Mouse (Mus musculus) liver, embryonic 14.5 days (tissue): Measurements from ENCODE around the gene Gpr4. TPM values are rescaled to one million over a fixed set of nuclear protein-coding genes. Genes with fewer than 3 reads are reported as not detected.
A peak's percentile ranks its signal among the peaks of the same experiment; 100 is the strongest.

ENCODE experiments used
- ATAC-seq: fragments of 200-750 bp; cut with Nextera tagmentation; 2 replicates; pipeline ENCODE4 v1.8.0; 2017; ENCODE audit warnings: moderate number of reproducible peaks, mild to moderate bottlenecking, moderate library complexity; ENCODE audit not compliant: insufficient read depth
- DNase-seq, 3 experiments: peaks; one replicate each; pipeline ENCODE4 v3.0.0-alpha.2; 2012 to 2013; ENCODE audit warnings: low read depth in 3 of 3, low spot score in 3 of 3
- H3K27ac ChIP-seq: fragments of 300-500 bp; sonication (generic); 2 replicates; pipeline ENCODE4 v1.5.1; 2014; ENCODE audit warnings: moderate library complexity, mild to moderate bottlenecking, control low read depth, inconsistent platforms
- H3K27me3 ChIP-seq: fragments of 300-500 bp; sonication (generic); 2 replicates; pipeline ENCODE4 v1.6.1; 2014; ENCODE audit warnings: mild to moderate bottlenecking, low read length, moderate library complexity; ENCODE audit not compliant: control insufficient read depth, insufficient read depth
- H3K36me3 ChIP-seq: fragments of 300-500 bp; sonication (generic); replicated peaks from 2 replicates; pipeline ENCODE4 v1.6.1; 2014; ENCODE audit warnings: low read depth; ENCODE audit not compliant: control insufficient read depth, insufficient read depth
- H3K4me1 ChIP-seq, 2 experiments: fragments of 200-500 bp in 1 of 2; fragments of 300-500 bp in 1 of 2; sonication (generic) in 1 of 2; replicated peaks; 2 replicates each; pipeline ENCODE4 v1.6.1; 2012 to 2014; ENCODE audit warnings: antibody characterized with exemption in 1 of 2, inconsistent platforms in 1 of 2, low read length in 1 of 2; ENCODE audit not compliant: control insufficient read depth in 2 of 2, insufficient read depth in 2 of 2
- H3K4me2 ChIP-seq: fragments of 300-500 bp; sonication (generic); 2 replicates; pipeline ENCODE4 v1.6.1; 2014; ENCODE audit warnings: low read depth, mild to moderate bottlenecking, control low read depth, moderate library complexity
- H3K4me3 ChIP-seq, 2 experiments: fragments of 200-500 bp in 1 of 2; fragments of 300-500 bp in 1 of 2; sonication (generic) in 1 of 2; 2 replicates each; pipeline ENCODE4 v1.5.1; 2012 to 2014; ENCODE audit warnings: low read depth in 2 of 2, low read length in 2 of 2, mild to moderate bottlenecking in 2 of 2, control low read depth in 1 of 2, inconsistent platforms in 1 of 2, moderate library complexity in 1 of 2; ENCODE audit not compliant: insufficient read depth in 1 of 2
- H3K9ac ChIP-seq: fragments of 300-500 bp; sonication (generic); replicated peaks from 2 replicates; pipeline ENCODE4 v1.6.1; 2014; ENCODE audit warnings: mild to moderate bottlenecking, control low read depth, moderate library complexity
- H3K9me3 ChIP-seq: fragments of 300-500 bp; sonication (generic); 2 replicates; pipeline ENCODE4 v1.6.1; 2016; ENCODE audit warnings: low read length, mixed read lengths; ENCODE audit not compliant: control insufficient read depth
- CTCF ChIP-seq: IDR thresholded peaks from 2 replicates; pipeline ENCODE4 v1.5.1; 2016; ENCODE audit warnings: antibody characterized with exemption, low read depth, control low read depth
- EP300 ChIP-seq: IDR thresholded peaks from 2 replicates; pipeline ENCODE4 v1.6.1; 2016; ENCODE audit warnings: antibody characterized with exemption, low read depth
- WGBS: fragments of 180-500 bp; shearing (Covaris S2); extraction: QIAGEN DNeasy Blood & Tissue Kit; methylation state at CpG from one replicate; pipeline ENCODE4 v1.1.7; 2014; ENCODE audit not compliant: insufficient replicate concordance; 5-methylcytosine and 5-hydroxymethylcytosine counted together
- polyA plus RNA-seq, 2 experiments: library from polyadenylated mRNA; depleted of rRNA in 1 of 2; stranded (reverse) in 1 of 2; unstranded in 1 of 2; fragments of >200 nt; fragmentation: Nextera tagmentation in 1 of 2; extraction: Ambion mirVana in 1 of 2; gene quantifications; 2 replicates each; pipeline versions ENCODE4 v1.2.1 to v1.2.3; 2012 to 2014

Gene Gpr4
- polyA plus RNA-seq, 2 experiments = 0.10 to 0.35 TPM

GRCm38 (mm10) chr7:19165656-19166423 lies 46.5 kb upstream of the Gpr4 start, which contains the start of gene Gipr:
Gene Gipr (minus strand): TSS chr7:19166127.
- Histone ChIP-seq H3K27me3 (peaks cover 9% of the 10 kb centered on the region), H3K36me3 (no peaks in the 10 kb centered on the region), H3K9ac (no peak within 1 kb of the TSS), H3K4me2 (peak within 1 kb of the TSS; percentile 33), H3K4me3 (no peak within 1 kb of the TSS), H3K9me3 (no peaks in the 10 kb centered on the region; the same call in 1 of the 2 replicates), H3K27ac (no peak within 1 kb of the TSS), H3K4me1 (peaks cover 13 to 20% of the 10 kb centered on the region in 2 experiments)
- ATAC-seq (no peak), DNase-seq (no peak)
- 10% methylated on average over 14 of the region's 14 CpGs for WGBS
- TF ChIP-seq CTCF (no peak), EP300 (no peak)

DNA sequence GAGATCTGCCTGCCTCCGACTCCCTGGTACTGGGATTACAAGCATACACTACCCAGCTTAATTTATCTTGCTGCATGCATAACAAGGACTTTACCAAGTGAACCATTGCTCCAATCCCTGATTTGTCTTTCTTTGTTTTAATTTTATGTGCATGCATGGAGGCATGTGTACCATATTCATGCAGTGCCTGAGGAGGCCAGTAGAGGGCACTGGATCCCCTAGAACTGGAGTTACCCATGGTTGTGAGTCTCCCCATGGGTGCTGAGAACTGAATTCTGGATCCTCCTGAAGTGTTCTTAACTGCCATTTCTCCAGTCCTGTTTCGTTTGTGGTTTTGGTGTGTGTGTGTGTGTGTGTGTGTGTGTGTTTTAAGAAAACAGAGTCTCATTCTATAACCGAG lies 45.3 kb upstream of the Gpr4 start:
- TF ChIP-seq EP300 (no peak), CTCF (peak; percentile 63)
- no peaks in the 10 kb centered on the region; the same call in 1 of the 2 replicates for H3K9me3 ChIP-seq
- ATAC-seq (no peak), DNase-seq (no peak)
- H3K36me3 ChIP-seq = no peaks in the 10 kb centered on the region
- WGBS = 69% methylated on average over 3 of the region's 3 CpGs
- no peak overlapping the region for H3K27ac ChIP-seq
- no peak overlapping the region for H3K4me2 ChIP-seq
- H3K4me1 ChIP-seq = peaks cover 13 to 21% of the 10 kb centered on the region in 2 experiments
- H3K9ac ChIP-seq = no peak overlapping the region
- H3K27me3 ChIP-seq = peaks cover 9% of the 10 kb centered on the region
- no peak overlapping the region for H3K4me3 ChIP-seq

DNA sequence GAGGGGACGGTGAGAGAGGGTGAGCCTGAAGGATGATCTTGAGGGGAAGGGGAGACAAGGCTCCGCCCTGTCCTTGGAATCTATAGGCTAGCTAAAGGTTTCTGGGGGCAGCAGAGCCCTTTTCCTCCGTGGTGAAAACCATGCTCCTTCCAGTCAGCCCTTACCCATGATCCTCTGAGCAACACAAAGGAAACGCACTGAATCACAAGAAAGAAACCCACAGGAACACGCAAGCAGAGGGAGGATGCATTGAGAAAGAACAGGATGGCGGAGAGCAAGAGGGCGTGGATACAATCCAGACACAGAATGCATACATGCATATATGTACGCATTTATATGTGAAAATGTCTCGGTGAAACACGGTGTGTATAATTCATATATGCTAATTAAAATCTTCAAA lies 42.8 kb upstream of the Gpr4 start:
- no peak for DNase-seq
- no peak overlapping the region for H3K4me2 ChIP-seq
- TF ChIP-seq CTCF (no peak), EP300 (no peak)
- no peaks in the 10 kb centered on the region; the same call in 1 of the 2 replicates for H3K9me3 ChIP-seq
- H3K27ac ChIP-seq = no peak overlapping the region
- no peak overlapping the region for H3K4me3 ChIP-seq
- 47% methylated on average over 10 of the region's 10 CpGs for WGBS
- peaks cover 11 to 20% of the 10 kb centered on the region in 2 experiments for H3K4me1 ChIP-seq
- no peaks in the 10 kb centered on the region for H3K36me3 ChIP-seq
- no peak for ATAC-seq
- H3K27me3 ChIP-seq = peaks cover 11% of the 10 kb centered on the region
- H3K9ac ChIP-seq = no peak overlapping the region

GRCm38 (mm10) chr7:19170142-19170541 lies 42.2 kb upstream of the Gpr4 start:
- H3K27me3 ChIP-seq = peaks cover 8% of the 10 kb centered on the region
- no peak overlapping the region for H3K27ac ChIP-seq

DNA sequence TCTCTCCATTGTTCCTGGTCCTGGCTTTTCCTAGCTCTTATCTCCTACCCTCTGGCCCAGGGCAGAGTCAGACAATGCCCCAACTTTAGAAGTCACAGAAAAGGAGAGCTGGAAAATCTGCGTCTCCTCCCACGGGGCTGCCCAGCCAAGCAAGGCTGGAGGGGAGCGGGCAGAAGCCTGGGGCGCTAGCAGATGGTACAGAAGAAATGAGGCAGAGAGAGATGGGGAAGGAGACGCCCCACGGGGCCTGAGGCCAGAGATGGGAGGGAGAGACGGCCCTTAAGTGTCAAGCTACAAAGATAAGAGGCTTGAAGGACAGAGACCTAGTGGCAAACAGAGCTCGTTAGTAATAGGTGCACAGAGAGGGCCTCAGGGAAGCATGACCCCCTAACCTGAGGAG lies 40.5 kb upstream of the Gpr4 start:
- TF ChIP-seq CTCF = no peak
- no peak for TF ChIP-seq EP300
- no peak for DNase-seq
- ATAC-seq = no peak
- 20% methylated on average over 8 of the region's 8 CpGs for WGBS
- Histone ChIP-seq H3K36me3 (no peaks in the 10 kb centered on the region), H3K9me3 (no peaks in the 10 kb centered on the region; the same call in 1 of the 2 replicates), H3K4me2 (no peak overlapping the region), H3K27ac (no peak overlapping the region), H3K9ac (no peak overlapping the region), H3K4me1 (peaks cover 2 to 10% of the 10 kb centered on the region in 2 experiments; a peak in 2 of 4 replicates), H3K4me3 (no peak overlapping the region), H3K27me3 (peaks cover 23% of the 10 kb centered on the region)

More at GRCm38 (mm10) chr7:19170142-19170541, 42.2 kb upstream of the Gpr4 start:
- no peaks in the 10 kb centered on the region; the same call in 1 of the 2 replicates for H3K9me3 ChIP-seq
- peaks cover 5 to 14% of the 10 kb centered on the region in 2 experiments for H3K4me1 ChIP-seq
- WGBS = 56% methylated on average over 8 of the region's 8 CpGs
- H3K36me3 ChIP-seq = no peaks in the 10 kb centered on the region
- TF ChIP-seq EP300 (no peak), CTCF (no peak)
- no peak for DNase-seq
- no peak overlapping the region for H3K4me3 ChIP-seq
- H3K9ac ChIP-seq = no peak overlapping the region
- H3K4me2 ChIP-seq = no peak overlapping the region
- no peak for ATAC-seq
